Mouse (Mus musculus) midbrain, postnatal 0 days (tissue): ENCODE data around the gene H2-M10.1. TPM values are rescaled to one million over a fixed set of nuclear protein-coding genes. Genes with fewer than 3 reads are reported as not detected.
A peak's percentile ranks its signal among the peaks of the same experiment; 100 is the strongest.
"Not testable (repeated sequence)": the region's sequence is repeated elsewhere in the genome, so short reads cannot be mapped to it uniquely, and the experiment has no call there.

Experiments used
- ATAC-seq: fragments of 200-750 bp; cut with Nextera tagmentation; 2 replicates; pipeline ENCODE4 v1.8.0; 2017; ENCODE audit warnings: moderate number of reproducible peaks, mild to moderate bottlenecking, moderate TSS enrichment, moderate library complexity; ENCODE audit not compliant: low FRiP score
- DNase-seq: peaks from one replicate; pipeline ENCODE4 v3.0.0-alpha.2; 2015; ENCODE audit warnings: low spot score
- H3K27ac ChIP-seq: fragments of 300-500 bp; sonication (generic); 2 replicates; pipeline ENCODE4 v1.5.1; 2014; ENCODE audit warnings: low read depth, mild to moderate bottlenecking, low read length, mixed read lengths
- H3K27me3 ChIP-seq: fragments of 300-500 bp; sonication (generic); 2 replicates; pipeline ENCODE4 v1.6.1; 2014; ENCODE audit warnings: low read length, control low read depth, mixed read lengths; ENCODE audit not compliant: insufficient read depth
- H3K36me3 ChIP-seq: fragments of 300-500 bp; sonication (generic); 2 replicates; pipeline ENCODE4 v1.6.1; 2014; ENCODE audit warnings: low read length, control low read depth, mixed read lengths; ENCODE audit not compliant: insufficient read depth
- H3K4me1 ChIP-seq: fragments of 300-500 bp; sonication (generic); 2 replicates; pipeline ENCODE4 v1.6.1; 2014; ENCODE audit warnings: mild to moderate bottlenecking, control low read depth, antibody characterized with exemption, low read length, mixed read lengths; ENCODE audit not compliant: insufficient read depth
- H3K4me2 ChIP-seq: fragments of 300-500 bp; sonication (generic); 2 replicates; pipeline ENCODE4 v1.6.1; 2014; ENCODE audit warnings: low read depth, mild to moderate bottlenecking, low read length, mixed read lengths; ENCODE audit not compliant: poor library complexity, severe bottlenecking
- H3K4me3 ChIP-seq: fragments of 300-500 bp; sonication (generic); 2 replicates; pipeline ENCODE4 v1.5.1; 2014; ENCODE audit warnings: low read depth, mild to moderate bottlenecking, low read length, moderate library complexity
- H3K9ac ChIP-seq: fragments of 300-500 bp; sonication (generic); replicated peaks from 2 replicates; pipeline ENCODE4 v1.6.1; 2014; ENCODE audit warnings: mild to moderate bottlenecking, low read length, moderate library complexity, mixed read lengths; ENCODE audit not compliant: poor library complexity, severe bottlenecking
- H3K9me3 ChIP-seq: fragments of 300-500 bp; sonication (generic); 2 replicates; pipeline ENCODE4 v1.6.1; 2016; ENCODE audit warnings: low read length, control low read depth
- CTCF ChIP-seq: IDR thresholded peaks from 2 replicates; pipeline ENCODE4 v1.5.1; 2016; ENCODE audit warnings: antibody characterized with exemption, mild to moderate bottlenecking
- WGBS: fragments of 180-500 bp; shearing (Covaris S2); extraction: QIAGEN DNeasy Blood & Tissue Kit; methylation state at CpG from one replicate; pipeline ENCODE4 v1.1.7; 2014; 5-methylcytosine and 5-hydroxymethylcytosine counted together
- polyA plus RNA-seq: library from polyadenylated mRNA; unstranded; fragments of >200 nt; fragmentation: Nextera tagmentation; extraction: Ambion mirVana; gene quantifications from 2 replicates; pipeline ENCODE4 v1.2.1, GENCODE M21; 2015
- total RNA-seq: library from RNA; depleted of rRNA; stranded (reverse); fragments of >200 nt; gene quantifications from 2 replicates; pipeline ENCODE4 v1.2.3, GENCODE M21; 2014; rRNA removed

The H2-M10.1 gene
- not detected in 2 replicates for total RNA-seq
- not detected in 2 replicates for polyA plus RNA-seq

DNA sequence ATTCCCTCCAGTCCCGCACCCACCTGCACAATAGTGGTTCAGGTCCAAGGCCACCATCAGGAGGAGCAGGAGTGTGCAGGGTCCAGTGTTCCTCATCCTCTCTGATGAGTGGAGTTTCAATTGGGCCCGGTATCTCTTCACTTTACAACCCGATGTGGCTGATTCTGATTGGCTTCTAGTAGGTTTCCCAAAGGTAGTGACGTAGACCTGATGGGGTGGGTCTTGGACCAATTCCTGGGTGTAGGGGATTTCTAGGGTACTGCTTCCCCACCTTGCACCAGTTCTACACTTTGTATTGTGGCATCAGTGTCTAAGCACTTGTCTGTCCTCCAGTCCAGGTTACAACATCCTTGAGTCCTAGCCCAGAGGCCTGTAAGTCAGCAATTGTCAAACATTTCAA lies at the start of gene H2-M10.1:
Gene H2-M10.1, minus strand, starts transcription at position 101 of the 400 bp plus-strand sequence.
- no peaks in the 10 kb centered on the region for H3K4me1 ChIP-seq
- H3K27ac ChIP-seq: no peak within 1 kb of the TSS
- DNase-seq (no peak), ATAC-seq (no peak)
- H3K36me3 ChIP-seq: no peaks in the 10 kb centered on the region
- no peak for TF ChIP-seq CTCF
- WGBS: 92% methylated on average over 4 of the region's 4 CpGs
- no peak within 1 kb of the TSS for H3K9ac ChIP-seq
- no peak within 1 kb of the TSS for H3K4me3 ChIP-seq
- H3K4me2 ChIP-seq: no peak within 1 kb of the TSS
- H3K9me3 ChIP-seq: no peaks in the 10 kb centered on the region
- no peaks in the 10 kb centered on the region for H3K27me3 ChIP-seq

DNA sequence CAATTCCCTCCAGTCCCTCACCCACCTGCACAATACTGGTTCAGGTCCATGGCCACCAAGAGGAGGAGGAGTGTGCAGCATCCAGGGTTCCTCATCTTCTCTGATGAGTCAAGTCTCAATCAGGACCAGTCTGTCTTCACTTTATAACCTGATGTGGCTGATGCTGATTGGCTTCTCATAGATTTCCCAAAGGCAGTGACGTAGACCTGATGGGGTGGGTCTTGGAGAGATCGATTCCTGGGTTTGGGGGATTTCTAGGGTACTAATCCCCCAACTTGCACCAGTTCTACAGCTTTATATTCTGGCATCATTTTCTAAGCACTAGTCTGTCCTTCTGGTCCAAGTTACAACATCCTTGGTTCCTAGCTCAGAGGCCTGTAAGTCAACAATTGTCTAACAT lies 42.4 kb upstream of the H2-M10.1 start, which contains the start of gene H2-M10.3:
Gene H2-M10.3, minus strand, starts transcription at position 101 of the 400 bp plus-strand sequence.
- H3K4me2 ChIP-seq, H3K9ac ChIP-seq, H3K9me3 ChIP-seq, DNase-seq, H3K36me3 ChIP-seq, ATAC-seq, H3K27ac ChIP-seq, H3K4me3 ChIP-seq, H3K27me3 ChIP-seq, H3K4me1 ChIP-seq: not testable (repeated sequence)
- 100% methylated on average over 2 of the region's 2 CpGs for WGBS

DNA sequence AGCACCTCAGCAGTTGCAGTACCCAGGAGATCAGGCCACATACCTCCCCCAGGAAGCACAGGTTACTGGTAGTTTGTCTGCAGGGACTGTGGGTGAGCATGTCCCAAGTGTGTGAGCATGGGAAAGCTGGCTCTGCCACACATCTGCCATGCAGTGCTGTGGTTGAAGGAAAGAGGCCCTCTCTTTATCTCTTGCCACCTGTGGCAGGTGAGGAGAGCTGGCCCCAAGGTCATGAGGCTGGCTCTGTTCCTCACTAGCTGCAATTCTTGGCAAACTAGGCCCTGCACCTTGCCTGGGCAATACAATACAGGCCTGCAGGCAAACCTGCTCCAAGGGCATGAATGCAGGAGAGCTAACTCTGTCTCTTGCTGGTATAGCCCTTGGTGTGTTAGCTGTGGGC lies 36.4 kb upstream of the H2-M10.1 start:
- not testable (repeated sequence) for DNase-seq, ATAC-seq, H3K27me3 ChIP-seq, H3K4me2 ChIP-seq, H3K9me3 ChIP-seq, H3K4me1 ChIP-seq, H3K27ac ChIP-seq, H3K36me3 ChIP-seq, H3K4me3 ChIP-seq, H3K9ac ChIP-seq

DNA sequence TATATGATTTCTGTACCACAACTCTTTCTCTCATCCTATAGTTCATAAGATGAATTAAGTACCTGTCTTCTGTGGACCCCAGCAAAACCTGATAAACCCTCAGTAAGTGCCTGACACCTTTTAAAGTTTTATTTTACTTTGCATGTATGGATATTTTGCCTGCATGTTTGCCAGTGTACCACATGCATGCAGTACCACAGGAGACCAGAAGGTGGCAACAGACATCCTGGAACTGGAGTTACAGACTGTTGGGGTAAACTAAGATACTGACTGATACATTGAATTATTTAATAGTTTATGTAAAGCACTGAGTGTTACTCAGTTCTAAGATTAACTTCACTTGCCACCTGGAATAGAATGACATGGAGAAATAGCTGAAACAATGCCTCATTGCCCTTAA lies 31.6 kb upstream of the H2-M10.1 start:
- not testable (repeated sequence) for H3K36me3 ChIP-seq, H3K27ac ChIP-seq, H3K4me3 ChIP-seq, H3K4me2 ChIP-seq, H3K27me3 ChIP-seq, H3K9ac ChIP-seq, H3K4me1 ChIP-seq, H3K9me3 ChIP-seq, ATAC-seq
- peak; percentile 86 for TF ChIP-seq CTCF
- peak; percentile 54 for DNase-seq

DNA sequence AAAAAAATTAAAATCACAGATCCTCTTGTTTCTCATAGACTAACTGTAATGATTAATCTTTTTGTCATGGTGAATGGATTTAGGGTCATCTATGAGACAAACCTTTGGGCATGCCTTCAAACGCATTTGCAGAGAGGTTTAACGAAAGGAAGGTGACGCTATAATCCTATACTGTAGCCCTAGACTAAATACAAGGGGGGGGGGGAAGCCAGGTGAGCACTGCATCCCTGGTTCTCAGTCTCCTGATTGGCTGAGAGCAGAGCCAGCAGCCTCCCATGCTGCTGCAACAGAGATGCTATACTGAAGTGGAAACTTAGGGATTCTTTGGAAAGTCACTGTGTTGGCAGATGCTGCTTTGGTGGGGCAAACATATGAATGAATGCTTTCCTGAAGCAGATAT lies 29.8 kb upstream of the H2-M10.1 start:
- no peak overlapping the region for H3K4me2 ChIP-seq
- H3K27ac ChIP-seq: no peak overlapping the region
- no peaks in the 10 kb centered on the region for H3K4me1 ChIP-seq
- DNase-seq: no peak
- no peaks in the 10 kb centered on the region for H3K36me3 ChIP-seq
- H3K9ac ChIP-seq: no peak overlapping the region
- H3K27me3 ChIP-seq: no peaks in the 10 kb centered on the region
- H3K9me3 ChIP-seq: no peaks in the 10 kb centered on the region
- no peak overlapping the region for H3K4me3 ChIP-seq
- TF ChIP-seq CTCF: no peak
- 48% methylated on average over 3 of the region's 3 CpGs for WGBS
- ATAC-seq: peak; percentile 38; the same call in 1 of the 2 replicates

DNA sequence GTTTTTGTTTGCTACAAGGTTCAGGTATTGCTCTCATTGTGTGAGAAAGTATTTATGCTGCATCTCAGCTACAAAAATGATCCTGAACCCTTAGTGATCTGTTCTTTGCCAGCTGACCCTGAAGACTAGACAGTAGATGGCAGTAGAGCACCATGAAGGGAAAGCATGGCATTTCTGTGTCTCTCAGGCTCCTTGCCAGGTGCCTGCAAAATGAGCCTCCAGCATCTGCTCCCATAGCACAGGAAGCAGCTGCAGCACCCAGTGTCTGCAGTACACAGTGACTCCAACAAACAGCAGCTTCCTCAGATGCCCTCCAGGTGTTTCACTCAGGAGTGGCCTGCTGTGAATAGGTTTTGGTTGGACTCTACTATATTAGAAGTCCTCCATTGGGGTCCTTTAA lies 29.4 kb upstream of the H2-M10.1 start:
- not testable (repeated sequence) for H3K36me3 ChIP-seq, H3K27ac ChIP-seq, H3K27me3 ChIP-seq, H3K4me1 ChIP-seq, H3K4me2 ChIP-seq, H3K9ac ChIP-seq, H3K9me3 ChIP-seq, H3K4me3 ChIP-seq
- peak; percentile 62 for ATAC-seq
- peak; percentile 90 for DNase-seq
- TF ChIP-seq CTCF: peak; percentile 88
